Mouse (Mus musculus) testis, adult 2 months (tissue): Measurements from ENCODE around the gene Fam83e.

ENCODE experiments used
- CTCF ChIP-seq: fragments of 200-500 bp; IDR thresholded peaks from 2 replicates; pipeline ENCODE4 v1.5.1; 2012; ENCODE audit warnings: low read depth, mild to moderate bottlenecking, inconsistent platforms, low read length, moderate library complexity; ENCODE audit not compliant: control insufficient read depth, insufficient read depth, insufficient replicate concordance
- POLR2A ChIP-seq: fragments of 200-500 bp; IDR thresholded peaks from 2 replicates; pipeline ENCODE4 v1.6.1; 2012; ENCODE audit warnings: low read depth, mild to moderate bottlenecking, inconsistent platforms, low read length, moderate library complexity; ENCODE audit not compliant: control insufficient read depth

- TF ChIP-seq POLR2A = no peak
- TF ChIP-seq CTCF = no peak
Measured at GRCm38 (mm10) chr7:45733477-45733876, 12.5 kb downstream of the Fam83e start.
